Mouse (Mus musculus): Measurements from ENCODE around the gene Tmem150c.

GRCm38 (mm10) chr5:100071541-100071940 is 88.1 kb downstream of the Tmem150c start:
- TF ChIP-seq POLR2A (IDR thresholded peaks at IDR 0.05; ENCODE audit: insufficient read depth, low read length) (no peak), CTCF (IDR thresholded peaks at IDR 0.05; ENCODE audit: low read depth, low read length) (no peak)

Data from ES-Bruce4 (cell line).